Mouse (Mus musculus) myocyte (in vitro differentiated cells): ENCODE data around the gene Mrpl9. TPM values are rescaled to one million over a fixed set of nuclear protein-coding genes. Genes with fewer than 3 reads are reported as not detected.

Experiments used
- H3K27me3 ChIP-seq: one replicate; pipeline ENCODE4 v1.6.1; 2011; ENCODE audit not compliant: control insufficient read depth, insufficient read depth, insufficient read length
- H3K36me3 ChIP-seq: one replicate; pipeline ENCODE4 v1.6.1; 2011; ENCODE audit not compliant: control insufficient read depth, insufficient read depth
- H3K4me2 ChIP-seq: one replicate; pipeline ENCODE4 v1.6.1; 2011; ENCODE audit warnings: low read depth, control low read depth
- H3K4me3 ChIP-seq: one replicate; pipeline ENCODE4 v1.5.1; 2011; ENCODE audit warnings: mild to moderate bottlenecking, control low read depth, moderate library complexity
- H3K79me2 ChIP-seq: one replicate; pipeline ENCODE4 v1.6.1; 2011; ENCODE audit not compliant: control insufficient read depth, insufficient read depth
- H3ac ChIP-seq: one replicate; pipeline ENCODE4 v1.6.1; 2011; ENCODE audit not compliant: control insufficient read depth, insufficient read length
- CEBPB ChIP-seq: IDR thresholded peaks from 2 replicates; pipeline ENCODE4 v1.6.1; 2011; ENCODE audit warnings: mild to moderate bottlenecking, moderate library complexity; ENCODE audit not compliant: poor library complexity, insufficient read depth, severe bottlenecking
- E2F4 ChIP-seq: IDR thresholded peaks from one replicate; pipeline ENCODE4 v1.6.1; 2011; ENCODE audit warnings: mild to moderate bottlenecking, control low read depth, moderate library complexity; ENCODE audit not compliant: insufficient read depth
- MAX ChIP-seq: IDR thresholded peaks from one replicate; pipeline ENCODE4 v1.6.1; 2011; ENCODE audit warnings: low read depth, mild to moderate bottlenecking, control low read depth
- MYOD1 ChIP-seq, 3 experiments: IDR thresholded peaks; one replicate each; pipeline ENCODE4 v1.6.1; 2011; ENCODE audit warnings: control low read depth in 2 of 3, low read depth in 2 of 3, mild to moderate bottlenecking in 2 of 3, moderate library complexity in 1 of 3; ENCODE audit not compliant: insufficient read length in 2 of 3, control insufficient read depth in 1 of 3
- MYOG ChIP-seq, 3 experiments: IDR thresholded peaks; one replicate each; pipeline ENCODE4 v1.6.1; 2011; ENCODE audit warnings: control low read depth in 2 of 3, low read depth in 2 of 3, mild to moderate bottlenecking in 2 of 3; ENCODE audit not compliant: insufficient read length in 2 of 3, control insufficient read depth in 1 of 3, insufficient read depth in 1 of 3
- POLR2A ChIP-seq: IDR thresholded peaks from one replicate; pipeline ENCODE4 v1.6.1; 2011; ENCODE audit warnings: low read depth, mild to moderate bottlenecking, control low read depth, moderate library complexity; ENCODE audit not compliant: insufficient read length
- POLR2AphosphoS2 ChIP-seq: IDR thresholded peaks from one replicate; pipeline ENCODE4 v1.6.1; 2011; ENCODE audit warnings: low read depth, control low read depth; ENCODE audit not compliant: insufficient read length
- REST ChIP-seq: IDR thresholded peaks from one replicate; pipeline ENCODE4 v1.6.1; 2011; ENCODE audit warnings: mild to moderate bottlenecking, control low read depth, moderate library complexity; ENCODE audit not compliant: insufficient read depth, insufficient read length
- SRF ChIP-seq: IDR thresholded peaks from one replicate; pipeline ENCODE4 v1.6.1; 2011; ENCODE audit warnings: low read depth; ENCODE audit not compliant: control insufficient read depth, insufficient read length
- TCF12 ChIP-seq: IDR thresholded peaks from one replicate; pipeline ENCODE4 v1.6.1; 2011; ENCODE audit warnings: mild to moderate bottlenecking, control low read depth; ENCODE audit not compliant: poor library complexity, insufficient read depth, severe bottlenecking
- TCF3 ChIP-seq: IDR thresholded peaks from one replicate; pipeline ENCODE4 v1.6.1; 2011; ENCODE audit warnings: low read depth, control low read depth; ENCODE audit not compliant: insufficient read length
- USF1 ChIP-seq: IDR thresholded peaks from one replicate; pipeline ENCODE4 v1.6.1; 2011; ENCODE audit warnings: low read depth, mild to moderate bottlenecking, control low read depth, moderate library complexity
- polyA plus RNA-seq: library from polyadenylated mRNA; unstranded; fragments of >200 nt; fragmentation: generic; extraction: Trizol; gene quantifications from one replicate; pipeline ENCODE4 v1.2.1, GENCODE M21; 2012; ENCODE audit warnings: missing spikeins

Mrpl9 gene
- polyA plus RNA-seq, 1 experiment, result 75.1 TPM

GRCm38 (mm10) chr3:94477444-94477843 is 34.3 kb downstream of the Mrpl9 start:
- Histone ChIP-seq H3K4me2 (no peak overlapping the region), H3K4me3 (no peak overlapping the region), H3ac (no peak overlapping the region), H3K36me3 (no peaks in the 10 kb centered on the region), H3K27me3 (no peaks in the 10 kb centered on the region), H3K79me2 (no peaks in the 10 kb centered on the region)
- TF ChIP-seq USF1 (no peak), POLR2AphosphoS2 (no peak), MAX (no peak), REST (no peak), MYOG (IDR thresholded peaks at IDR 0.05; ENCODE audit: control insufficient read depth in 1 of 3, insufficient read depth in 1 of 3, insufficient read length in 2 of 3, low read depth in 2 of 3) (no peak), TCF12 (no peak), MYOD1 (IDR thresholded peaks at IDR 0.05; ENCODE audit: control insufficient read depth in 1 of 3, insufficient read length in 2 of 3, low read depth in 2 of 3) (no peak), POLR2A (no peak), E2F4 (no peak), CEBPB (no peak), SRF (no peak), TCF3 (no peak)

GRCm38 (mm10) chr3:94477981-94478422 is 34.9 kb downstream of the Mrpl9 start, which contains the start of gene Celf3:
Gene Celf3, plus strand, starts transcription at chr3:94478295.
- Histone ChIP-seq H3K4me2 (no peak within 1 kb of the TSS), H3K4me3 (no peak within 1 kb of the TSS)
- TF ChIP-seq USF1 (no peak), CEBPB (no peak), REST (peak; percentile 9)

GRCm38 (mm10) chr3:94478591-94479169 is 35.6 kb downstream of the Mrpl9 start:
- Histone ChIP-seq H3K27me3 (no peaks in the 10 kb centered on the region), H3K79me2 (no peaks in the 10 kb centered on the region), H3K4me2 (no peak overlapping the region), H3K36me3 (no peaks in the 10 kb centered on the region), H3ac (no peak overlapping the region), H3K4me3 (no peak overlapping the region)
- no peak for TF ChIP-seq MAX
- TF ChIP-seq TCF3, result no peak
- TF ChIP-seq TCF12, result no peak
- TF ChIP-seq SRF, result no peak
- TF ChIP-seq USF1, result no peak
- no peak for TF ChIP-seq REST
- TF ChIP-seq POLR2AphosphoS2, result no peak
- no peak for TF ChIP-seq POLR2A
- no peak for TF ChIP-seq MYOG (IDR thresholded peaks at IDR 0.05; ENCODE audit: control insufficient read depth in 1 of 3, insufficient read depth in 1 of 3, insufficient read length in 2 of 3, low read depth in 2 of 3)
- no peak for TF ChIP-seq MYOD1 (IDR thresholded peaks at IDR 0.05; ENCODE audit: control insufficient read depth in 1 of 3, insufficient read length in 2 of 3, low read depth in 2 of 3)
- TF ChIP-seq CEBPB, result no peak
- no peak for TF ChIP-seq E2F4

More at GRCm38 (mm10) chr3:94477981-94478422, 34.9 kb downstream of the Mrpl9 start, which contains the start of gene Celf3:
- no peaks in the 10 kb centered on the region for H3K79me2 ChIP-seq
- H3ac ChIP-seq, result no peak within 1 kb of the TSS
- no peaks in the 10 kb centered on the region for H3K36me3 ChIP-seq
- H3K27me3 ChIP-seq, result no peaks in the 10 kb centered on the region

- H3K36me3 ChIP-seq, result no peaks in the 10 kb centered on the region
- no peak overlapping the region for H3ac ChIP-seq
- H3K27me3 ChIP-seq, result no peaks in the 10 kb centered on the region
- H3K79me2 ChIP-seq, result no peaks in the 10 kb centered on the region
- no peak overlapping the region for H3K4me2 ChIP-seq
- H3K4me3 ChIP-seq, result no peak overlapping the region
- TF ChIP-seq TCF3 (no peak), MYOG (IDR thresholded peaks at IDR 0.05; ENCODE audit: control insufficient read depth in 1 of 3, insufficient read depth in 1 of 3, insufficient read length in 2 of 3, low read depth in 2 of 3) (no peak), REST (peak; percentile 44)
Observed at GRCm38 (mm10) chr3:94479564-94479963, 36.4 kb downstream of the Mrpl9 start.

GRCm38 (mm10) chr3:94480291-94480884 is 37.3 kb downstream of the Mrpl9 start, which contains the start of gene Riiad1:
Gene Riiad1, minus strand, starts transcription at chr3:94480341.
- Histone ChIP-seq H3K36me3 (no peaks in the 10 kb centered on the region), H3ac (no peak within 1 kb of the TSS), H3K27me3 (no peaks in the 10 kb centered on the region), H3K4me2 (no peak within 1 kb of the TSS), H3K79me2 (no peaks in the 10 kb centered on the region), H3K4me3 (no peak within 1 kb of the TSS)
- TF ChIP-seq POLR2A, result no peak
- no peak for TF ChIP-seq SRF
- TF ChIP-seq REST, result no peak
- TF ChIP-seq TCF12, result no peak
- TF ChIP-seq CEBPB, result no peak
- TF ChIP-seq TCF3, result no peak
- no peak for TF ChIP-seq MYOG (IDR thresholded peaks at IDR 0.05; ENCODE audit: control insufficient read depth in 1 of 3, insufficient read depth in 1 of 3, insufficient read length in 2 of 3, low read depth in 2 of 3)
- no peak for TF ChIP-seq MYOD1 (IDR thresholded peaks at IDR 0.05; ENCODE audit: control insufficient read depth in 1 of 3, insufficient read length in 2 of 3, low read depth in 2 of 3)
- no peak for TF ChIP-seq USF1
- no peak for TF ChIP-seq MAX
- TF ChIP-seq POLR2AphosphoS2, result no peak
